Mouse (Mus musculus): ENCODE data around the gene Bmp6.

DNA sequence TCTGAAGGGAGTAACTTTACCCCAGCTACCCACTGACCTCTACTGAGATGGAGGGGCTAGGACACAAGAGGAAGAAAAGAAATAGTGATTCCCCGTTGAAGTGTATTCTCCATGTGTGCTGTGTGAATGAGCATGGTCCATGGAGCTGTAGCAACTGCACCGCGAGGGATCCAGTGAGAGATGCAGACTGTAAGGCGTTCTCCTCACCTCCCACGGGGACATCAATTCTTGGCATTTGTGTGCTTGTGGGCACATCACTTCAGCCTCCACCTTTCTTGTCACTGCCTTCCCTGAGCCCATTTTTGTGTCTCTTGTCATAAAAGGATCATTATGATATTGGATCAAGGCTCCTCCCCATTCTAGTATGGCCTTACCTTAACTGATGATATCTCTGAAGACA, 34.9 kb downstream of the Bmp6 start:
- no peak for TF ChIP-seq CTCF (IDR thresholded peaks at IDR 0.05; ENCODE audit: low read depth, low read length)
- no peak for TF ChIP-seq EP300 (IDR thresholded peaks at IDR 0.05; ENCODE audit: insufficient read depth, low read depth, low read length)

Measured in ES-Bruce4 (cell line).